In the genomic region with DNA sequence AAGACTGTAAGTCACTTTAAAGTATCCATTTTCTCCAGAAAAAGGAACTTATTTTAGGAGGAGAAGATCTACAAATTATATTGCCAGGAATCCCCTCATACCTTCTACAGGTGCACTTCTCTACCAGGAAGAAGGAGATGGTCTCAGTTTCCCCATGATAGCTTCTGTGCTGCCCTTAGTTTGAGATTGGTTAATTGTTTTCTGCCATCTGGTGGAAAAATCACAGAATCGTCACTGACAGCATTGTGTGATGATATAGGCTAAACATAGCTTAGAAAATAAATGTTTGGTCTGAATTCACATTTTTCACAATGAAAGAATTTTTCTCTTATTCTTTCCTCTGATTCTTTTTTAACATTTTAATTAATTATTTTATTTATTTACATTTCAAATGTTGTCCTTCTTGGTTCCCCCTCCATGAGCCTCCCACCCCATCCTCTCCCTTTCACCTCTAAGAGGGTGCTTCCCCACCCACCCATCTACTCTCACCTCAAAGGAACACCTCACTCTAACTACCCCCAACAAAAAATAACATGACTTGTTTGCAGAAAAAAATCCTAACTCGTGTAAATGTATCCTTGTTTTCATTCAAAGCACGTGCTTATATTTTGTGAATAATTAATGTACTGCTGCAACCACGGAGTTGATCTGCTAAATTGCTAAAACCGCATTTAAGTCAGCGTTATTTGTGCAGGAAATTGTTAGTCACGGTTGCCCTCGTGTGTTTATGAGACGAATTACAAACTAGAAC, we compare ENCODE assay signal across 9 mouse cellular contexts.
A peak's percentile ranks its signal among the peaks of the same experiment; 100 is the strongest.
DNase-seq lines count a peak whose midpoint lies in the region; ATAC-seq lines count a peak whose summit lies in the region.
"Had no signal": no experiment of that assay in that cellular context is flagged by ENCODE, and none has a peak within 500 bp of the region (broad histone marks: within the 10 kb centered on the region; RNA-seq: fewer than 3 reads in every experiment).

No protein-coding gene starts in this region.

- H3K9ac ChIP-seq in heart, embryonic 13.5 days: no peak overlapping the region; the same call in 1 of the 2 replicates
- no peak overlapping the region; the same call in 1 of the 2 replicates for H3K9ac ChIP-seq in hindbrain, embryonic 16.5 days (ENCODE audit: low read depth, low read length)

- peak overlapping the region; percentile 11; the same call in 1 of the 2 replicates for H3K4me3 ChIP-seq in heart, embryonic 13.5 days
- 0 out of 2 replicates have a peak overlapping the region, but pooled peaks have one; percentile 7 for H3K4me3 ChIP-seq in hindbrain, embryonic 16.5 days (ENCODE audit: low read length)

- H3K4me1 ChIP-seq in heart, embryonic 13.5 days: no peaks in the 10 kb centered on the region
- no peaks in the 10 kb centered on the region; the same call in none of the 2 replicates for H3K4me1 ChIP-seq in hindbrain, embryonic 16.5 days (ENCODE audit: control insufficient read depth, insufficient read depth, low read depth, low read length)

- intact Hi-C loops in heart, postnatal 25 days (cut with DNase I): loop anchor here (10.0 kb wide), 1 partner anchor 859 kb away; no protein-coding TSS in a partner anchor

- H3K27ac ChIP-seq in heart, embryonic 13.5 days (replicated peaks): no peak overlapping the region
- no peak overlapping the region for H3K27ac ChIP-seq in hindbrain, embryonic 16.5 days (ENCODE audit: low read depth, low read length)

- no peak for ATAC-seq in heart, embryonic 13.5 days (ENCODE audit: extremely low read depth, insufficient number of reproducible peaks, low FRiP score, low TSS enrichment)
- ATAC-seq in hindbrain, embryonic 16.5 days: peak; percentile 89

- no peaks in the 10 kb centered on the region for H3K27me3 ChIP-seq in heart, embryonic 13.5 days (replicated peaks)
- no peaks in the 10 kb centered on the region for H3K27me3 ChIP-seq in hindbrain, embryonic 16.5 days (replicated peaks; ENCODE audit: control insufficient read depth, insufficient read depth, low read length)

- peak overlapping the region; percentile 57 for H3K4me2 ChIP-seq in heart, embryonic 13.5 days
- H3K4me2 ChIP-seq in hindbrain, embryonic 16.5 days (ENCODE audit: low read length): peak overlapping the region; percentile 47

- no peak for DNase-seq in heart, postnatal 25 days (ENCODE audit: low spot score)
- DNase-seq in 416B (ENCODE audit: low read depth): peak; percentile 13
- peak; percentile 61 for DNase-seq in embryo, embryonic 11 days
- DNase-seq in thymus, postnatal 0 days (ENCODE audit: low spot score): no peak
- no peak for DNase-seq in gastrocnemius, adult 8-10 months (ENCODE audit: low spot score in 2 of 2)
- DNase-seq in cerebellum, postnatal 25 days: no peak
- DNase-seq: liver had no signal

- H3K9me3 ChIP-seq in heart, embryonic 13.5 days: no peaks in the 10 kb centered on the region
- peaks cover 5% of the 10 kb centered on the region for H3K9me3 ChIP-seq in hindbrain, embryonic 16.5 days (ENCODE audit: control insufficient read depth, low read length)

- WGBS in heart, embryonic 13.5 days: 7% methylated on average over 9 of the region's 9 CpGs
- 3% methylated on average over 9 of the region's 9 CpGs for WGBS in hindbrain, embryonic 16.5 days

- H3K36me3 ChIP-seq in heart, embryonic 13.5 days: no peaks in the 10 kb centered on the region
- peaks cover 7% of the 10 kb centered on the region for H3K36me3 ChIP-seq in hindbrain, embryonic 16.5 days (ENCODE audit: control insufficient read depth, insufficient read depth, low read length)

Comparison
In these comparisons a context has a peak if more than half of its experiments do, and no peak if none do; other contexts are left out.
1. DNase-seq: peak in 416B (single experiment) and embryo, embryonic 11 days (single experiment); none in heart, postnatal 25 days (single experiment), thymus, postnatal 0 days (single experiment), gastrocnemius, adult 8-10 months (0 of 2) and cerebellum, postnatal 25 days (0 of 2).